Mouse (Mus musculus): Measurements from ENCODE around the gene Hrct1. TPM values are rescaled to one million over a fixed set of nuclear protein-coding genes. Genes with fewer than 3 reads are reported as not detected.

The Hrct1 gene
- total RNA-seq (2018; cell fraction: chromatin; rRNA removed) = not detected
- total RNA-seq (2018; cell fraction: cytosol; rRNA removed) = not detected
- total RNA-seq (2018; cell fraction: nucleus; rRNA removed) = not detected
- polyA plus RNA-seq (2018) = not detected in 3 replicates

- 72% methylated on average over 3 of the region's 3 CpGs for WGBS (ENCODE audit: missing documents)
- Histone ChIP-seq H3K36me3 (ENCODE audit: inconsistent target) (no peaks in the 10 kb centered on the region), H3K79me2 (ENCODE audit: inconsistent target) (no peaks in the 10 kb centered on the region), H3K4me3 (ENCODE audit: inconsistent target) (no peak within 1 kb of the TSS), H3K27ac (no peak within 1 kb of the TSS)
These were observed at the start of gene Hrct1 for GRCm38 (mm10) chr4:43726995-43727394. Gene Hrct1 (plus strand): TSS chr4:43727188.

GRCm38 (mm10) chr4:43678541-43678940, 48.4 kb upstream of the Hrct1 start:
- H3K27ac ChIP-seq = no peak overlapping the region
- H3K79me2 ChIP-seq (ENCODE audit: inconsistent target) = no peaks in the 10 kb centered on the region
- WGBS (ENCODE audit: missing documents) = 89% methylated on average over 6 of the region's 6 CpGs
- no peaks in the 10 kb centered on the region for H3K36me3 ChIP-seq (ENCODE audit: inconsistent target)
- no peak overlapping the region for H3K4me3 ChIP-seq (ENCODE audit: inconsistent target)

- Histone ChIP-seq H3K4me3 (ENCODE audit: inconsistent target) (no peak overlapping the region), H3K79me2 (ENCODE audit: inconsistent target) (no peaks in the 10 kb centered on the region), H3K36me3 (ENCODE audit: inconsistent target) (no peaks in the 10 kb centered on the region), H3K27ac (no peak overlapping the region)
- WGBS (ENCODE audit: missing documents) = 94% methylated on average over 7 of the region's 7 CpGs
These were observed 47.5 kb upstream of the Hrct1 start for GRCm38 (mm10) chr4:43679416-43680043.

GRCm38 (mm10) chr4:43690021-43690420, 37.0 kb upstream of the Hrct1 start:
- H3K36me3 ChIP-seq (ENCODE audit: inconsistent target) = no peaks in the 10 kb centered on the region
- no peak overlapping the region for H3K27ac ChIP-seq
- 96% methylated on average over 17 of the region's 17 CpGs for WGBS (ENCODE audit: missing documents)
- no peaks in the 10 kb centered on the region for H3K79me2 ChIP-seq (ENCODE audit: inconsistent target)
- no peak overlapping the region for H3K4me3 ChIP-seq (ENCODE audit: inconsistent target)

GRCm38 (mm10) chr4:43691026-43691425, 36.0 kb upstream of the Hrct1 start:
- H3K4me3 ChIP-seq (ENCODE audit: inconsistent target) = no peak overlapping the region
- 58% methylated on average over 5 of the region's 5 CpGs for WGBS (ENCODE audit: missing documents)
- no peaks in the 10 kb centered on the region for H3K79me2 ChIP-seq (ENCODE audit: inconsistent target)
- no peaks in the 10 kb centered on the region for H3K36me3 ChIP-seq (ENCODE audit: inconsistent target)
- no peak overlapping the region for H3K27ac ChIP-seq

- no peaks in the 10 kb centered on the region for H3K79me2 ChIP-seq (ENCODE audit: inconsistent target)
- no peaks in the 10 kb centered on the region for H3K36me3 ChIP-seq (ENCODE audit: inconsistent target)
- 42% methylated on average over 5 of the region's 5 CpGs for WGBS (ENCODE audit: missing documents)
- H3K27ac ChIP-seq = no peak overlapping the region
- no peak overlapping the region for H3K4me3 ChIP-seq (ENCODE audit: inconsistent target)
These were observed 33.2 kb upstream of the Hrct1 start for GRCm38 (mm10) chr4:43693806-43694241.

- no peaks in the 10 kb centered on the region for H3K79me2 ChIP-seq (ENCODE audit: inconsistent target)
- no peaks in the 10 kb centered on the region for H3K36me3 ChIP-seq (ENCODE audit: inconsistent target)
- 93% methylated on average over 1 of the region's 1 CpGs for WGBS (ENCODE audit: missing documents)
These were observed 32.3 kb upstream of the Hrct1 start for GRCm38 (mm10) chr4:43694439-43695248.

GRCm38 (mm10) chr4:43695249-43695671, 31.7 kb upstream of the Hrct1 start:
- Histone ChIP-seq H3K4me3 (ENCODE audit: inconsistent target) (no peak overlapping the region), H3K36me3 (ENCODE audit: inconsistent target) (no peaks in the 10 kb centered on the region), H3K27ac (no peak overlapping the region), H3K79me2 (ENCODE audit: inconsistent target) (no peaks in the 10 kb centered on the region)
- WGBS (ENCODE audit: missing documents) = 67% methylated on average over 8 of the region's 9 CpGs

More at GRCm38 (mm10) chr4:43694439-43695248, 32.3 kb upstream of the Hrct1 start:
- Histone ChIP-seq H3K27ac (no peak overlapping the region), H3K4me3 (ENCODE audit: inconsistent target) (no peak overlapping the region)

- H3K4me3 ChIP-seq (ENCODE audit: inconsistent target) = no peak overlapping the region
- no peak overlapping the region for H3K27ac ChIP-seq
- WGBS (ENCODE audit: missing documents) = 95% methylated on average over 13 of the region's 13 CpGs
- no peaks in the 10 kb centered on the region for H3K79me2 ChIP-seq (ENCODE audit: inconsistent target)
- H3K36me3 ChIP-seq (ENCODE audit: inconsistent target) = no peaks in the 10 kb centered on the region
These were observed 30.4 kb upstream of the Hrct1 start for GRCm38 (mm10) chr4:43696561-43696960.

- H3K4me3 ChIP-seq (ENCODE audit: inconsistent target) = no peak within 1 kb of the TSS
- WGBS (ENCODE audit: missing documents) = 91% methylated on average over 6 of the region's 6 CpGs
These were observed 26.3 kb upstream of the Hrct1 start, which contains the start of gene Olfr70 for GRCm38 (mm10) chr4:43700707-43701106. Gene Olfr70 (minus strand): TSS chr4:43700807.

GRCm38 (mm10) chr4:43703439-43703838, 23.5 kb upstream of the Hrct1 start:
- Histone ChIP-seq H3K4me3 (ENCODE audit: inconsistent target) (no peak overlapping the region), H3K36me3 (ENCODE audit: inconsistent target) (no peaks in the 10 kb centered on the region), H3K27ac (no peak overlapping the region), H3K79me2 (ENCODE audit: inconsistent target) (no peaks in the 10 kb centered on the region)
- 79% methylated on average over 6 of the region's 6 CpGs for WGBS (ENCODE audit: missing documents)

More at GRCm38 (mm10) chr4:43700707-43701106, 26.3 kb upstream of the Hrct1 start, which contains the start of gene Olfr70:
- H3K27ac ChIP-seq = no peak within 1 kb of the TSS
- no peaks in the 10 kb centered on the region for H3K79me2 ChIP-seq (ENCODE audit: inconsistent target)
- H3K36me3 ChIP-seq (ENCODE audit: inconsistent target) = no peaks in the 10 kb centered on the region

- no peaks in the 10 kb centered on the region for H3K36me3 ChIP-seq (ENCODE audit: inconsistent target)
- H3K4me3 ChIP-seq (ENCODE audit: inconsistent target) = no peak overlapping the region
- over 99% methylated on average over 8 of the region's 8 CpGs for WGBS (ENCODE audit: missing documents)
- no peaks in the 10 kb centered on the region for H3K79me2 ChIP-seq (ENCODE audit: inconsistent target)
- H3K27ac ChIP-seq = no peak overlapping the region
These were observed 23.1 kb upstream of the Hrct1 start for GRCm38 (mm10) chr4:43703851-43704250.

GRCm38 (mm10) chr4:43705991-43706390, 21.0 kb upstream of the Hrct1 start:
- WGBS (ENCODE audit: missing documents) = 89% methylated on average over 12 of the region's 13 CpGs
- Histone ChIP-seq H3K4me3 (ENCODE audit: inconsistent target) (no peak overlapping the region), H3K36me3 (ENCODE audit: inconsistent target) (no peaks in the 10 kb centered on the region)

GRCm38 (mm10) chr4:43709869-43710268, 17.1 kb upstream of the Hrct1 start, which contains the start of gene Olfr71:
Gene Olfr71 (minus strand): TSS chr4:43710255.
- Histone ChIP-seq H3K36me3 (ENCODE audit: inconsistent target) (no peaks in the 10 kb centered on the region), H3K79me2 (ENCODE audit: inconsistent target) (no peaks in the 10 kb centered on the region), H3K4me3 (ENCODE audit: inconsistent target) (no peak within 1 kb of the TSS), H3K27ac (no peak within 1 kb of the TSS)
- WGBS (ENCODE audit: missing documents) = 12% methylated on average over 6 of the region's 6 CpGs

More at GRCm38 (mm10) chr4:43705991-43706390, 21.0 kb upstream of the Hrct1 start:
- no peak overlapping the region for H3K27ac ChIP-seq
- H3K79me2 ChIP-seq (ENCODE audit: inconsistent target) = no peaks in the 10 kb centered on the region

GRCm38 (mm10) chr4:43711821-43712220, 15.2 kb upstream of the Hrct1 start:
- 0% methylated on average over 2 of the region's 2 CpGs for WGBS (ENCODE audit: missing documents)

More at GRCm38 (mm10) chr4:43711821-43712220, 15.2 kb upstream of the Hrct1 start:
- Histone ChIP-seq H3K4me3 (ENCODE audit: inconsistent target) (no peak overlapping the region), H3K36me3 (ENCODE audit: inconsistent target) (no peaks in the 10 kb centered on the region), H3K79me2 (ENCODE audit: inconsistent target) (no peaks in the 10 kb centered on the region), H3K27ac (no peak overlapping the region)
